Mouse (Mus musculus) liver, postnatal 0 days (tissue): ENCODE results near the gene Cldn4.

Experiments
- CTCF ChIP-seq: sonication (generic); IDR thresholded peaks from 2 replicates; pipeline ENCODE4 v1.5.1; 2016; ENCODE audit warnings: antibody characterized with exemption, low read depth
- EP300 ChIP-seq: IDR thresholded peaks from 2 replicates; pipeline ENCODE4 v1.6.1; 2016; ENCODE audit warnings: antibody characterized with exemption, low read depth, mild to moderate bottlenecking

GRCm38 (mm10) chr5:134965473-134965851 lies 18.7 kb upstream of the Cldn4 start:
- TF ChIP-seq EP300 (no peak), CTCF (peak; percentile 93)
